Mouse (Mus musculus) cerebellum, adult (tissue): ENCODE measurements around the gene F930015N05Rik.

Experiments
- ATAC-seq: cut with Nextera tagmentation; 2 replicates; pipeline ENCODE4 v1.9.2; 2017; ENCODE audit warnings: mild to moderate bottlenecking, moderate library complexity, mixed read lengths; ENCODE audit not compliant: insufficient number of reproducible peaks, low FRiP score, low TSS enrichment

Gene F930015N05Rik

GRCm38 (mm10) chr11:64436412-64436727 lies at the start of gene F930015N05Rik:
F930015N05Rik (minus strand) TSS chr11:64436653.
- no peak for ATAC-seq

- no peak for ATAC-seq
These were observed 45.0 kb upstream of the F930015N05Rik start for GRCm38 (mm10) chr11:64481445-64481844.

GRCm38 (mm10) chr11:64473679-64474078 lies 37.2 kb upstream of the F930015N05Rik start:
- no peak for ATAC-seq

DNA sequence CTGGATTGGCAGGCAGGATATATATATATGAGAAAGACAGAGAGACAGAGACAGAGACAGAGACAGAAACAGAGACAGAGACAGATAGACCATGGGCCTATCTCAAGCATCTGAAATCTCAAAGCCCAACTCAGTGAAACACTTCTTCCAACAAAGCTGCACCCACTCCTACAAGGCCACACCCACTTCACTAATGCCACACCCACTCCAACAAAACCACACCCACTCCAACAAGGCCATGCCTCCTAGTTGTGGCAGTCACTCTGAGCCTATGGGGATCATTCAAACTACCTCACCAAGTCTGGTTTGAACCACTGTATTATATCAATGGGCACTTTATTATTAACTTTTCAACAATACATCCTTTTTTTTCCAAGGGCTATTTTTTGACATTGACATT lies 34.2 kb upstream of the F930015N05Rik start:
- ATAC-seq = no peak

GRCm38 (mm10) chr11:64468737-64469136 lies 32.3 kb upstream of the F930015N05Rik start:
- no peak for ATAC-seq

DNA sequence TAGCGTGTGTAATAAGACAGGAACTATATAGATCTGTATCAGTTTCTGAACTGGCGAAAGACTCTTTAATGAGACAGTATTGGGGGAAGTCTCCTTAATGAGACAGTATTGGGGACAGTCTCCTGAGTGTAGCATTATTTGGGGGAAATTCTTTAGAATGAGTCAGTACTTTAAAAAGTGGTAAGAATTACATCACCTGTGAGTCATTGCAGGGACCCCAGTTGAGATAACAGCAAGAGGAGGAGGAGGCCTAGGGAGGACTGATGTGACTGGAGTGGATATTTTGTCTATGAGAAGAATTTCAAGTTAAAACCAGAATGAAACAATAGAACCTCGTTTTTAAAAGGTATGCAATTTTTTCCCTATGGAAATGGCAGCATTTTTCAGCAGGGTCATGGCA lies 25.3 kb upstream of the F930015N05Rik start:
- no peak for ATAC-seq

GRCm38 (mm10) chr11:64448586-64449315 lies 12.3 kb upstream of the F930015N05Rik start:
- ATAC-seq = no peak

DNA sequence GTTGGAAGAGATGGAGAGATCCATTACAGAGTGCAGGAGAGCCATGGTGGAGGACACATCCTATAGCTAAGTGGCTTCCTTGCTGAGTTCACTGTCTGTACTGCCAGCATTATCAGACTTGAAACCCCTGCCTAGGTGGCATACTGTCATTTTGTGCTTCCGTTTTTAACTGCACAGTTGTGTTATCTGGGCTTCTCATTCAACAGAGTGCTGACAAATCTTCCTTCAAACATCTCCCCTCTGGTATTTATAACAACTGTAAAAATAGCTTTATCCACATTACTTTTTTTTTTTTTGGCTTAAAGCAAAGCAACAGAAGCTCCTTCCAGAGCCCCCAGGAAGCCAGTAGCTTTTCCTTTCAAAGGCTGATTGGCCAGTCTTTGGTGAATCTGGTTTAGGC lies 8.8 kb upstream of the F930015N05Rik start:
- no peak for ATAC-seq

- no peak for ATAC-seq
These were observed 6.2 kb upstream of the F930015N05Rik start for GRCm38 (mm10) chr11:64442701-64443100.

- ATAC-seq = no peak
These were observed 5.7 kb upstream of the F930015N05Rik start for GRCm38 (mm10) chr11:64442119-64442518.

DNA sequence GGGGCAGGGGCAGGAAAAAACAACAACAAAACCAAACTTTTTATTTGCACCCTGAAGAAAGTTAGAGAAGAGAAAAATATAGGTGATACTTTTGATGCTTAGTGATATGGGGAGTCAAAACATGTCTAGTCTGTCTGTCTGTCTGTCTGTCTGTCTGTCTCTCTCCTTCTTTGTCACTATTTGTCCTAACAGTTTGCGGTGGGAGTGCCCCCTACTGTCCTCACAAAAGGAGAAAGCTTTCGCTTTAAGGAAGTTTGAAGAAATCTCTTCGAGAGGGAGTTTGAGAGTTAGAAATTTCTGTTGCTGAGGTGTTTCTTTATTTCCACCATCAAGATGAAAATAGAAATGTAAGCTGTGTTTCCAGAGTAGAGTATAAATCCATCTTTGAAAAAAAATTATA lies 2.5 kb upstream of the F930015N05Rik start:
- ATAC-seq = no peak

DNA sequence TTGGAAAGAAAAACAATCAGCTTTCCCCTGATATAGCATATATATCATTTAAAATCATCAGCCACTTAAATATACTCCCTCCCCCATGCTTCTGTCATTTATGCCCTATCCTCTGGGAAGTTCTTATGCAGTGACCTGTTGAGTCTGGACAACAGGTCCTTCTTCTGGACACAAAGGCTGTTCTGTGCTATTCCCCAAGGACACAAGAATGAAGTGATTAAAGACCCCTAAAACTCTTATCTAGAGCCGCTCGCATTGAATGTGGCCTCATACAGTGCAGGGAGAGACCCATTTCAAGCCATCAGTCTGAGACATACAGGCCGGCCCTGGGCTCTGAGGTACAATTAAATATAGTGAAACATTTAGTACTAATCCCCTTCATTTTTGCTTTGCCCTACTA lies 1.3 kb upstream of the F930015N05Rik start:
- ATAC-seq = no peak

DNA sequence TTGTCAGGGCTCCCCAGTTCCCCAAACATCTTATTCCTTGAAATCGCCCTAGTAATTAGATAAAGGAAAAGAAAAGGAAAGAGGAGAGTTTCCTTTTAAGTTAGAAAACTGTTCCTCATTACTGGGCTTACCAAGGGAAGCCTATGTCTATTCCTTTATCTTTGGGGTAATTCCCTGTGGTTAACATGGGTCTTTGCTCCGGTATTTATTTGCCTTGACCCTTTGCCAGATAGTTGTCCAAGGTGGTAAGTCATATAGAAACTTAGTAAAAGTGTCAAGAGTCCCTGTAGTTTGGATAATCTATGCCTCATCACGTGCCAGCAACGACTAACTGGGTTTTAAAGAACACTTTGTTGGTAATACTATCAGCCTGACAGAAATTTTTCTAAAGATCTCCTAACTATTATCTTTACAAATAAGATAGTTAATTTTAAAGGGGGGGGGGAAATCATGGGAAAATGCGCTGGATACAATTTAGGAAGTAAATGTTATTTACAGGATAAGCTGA lies 392 bp upstream of the F930015N05Rik start:
- no peak for ATAC-seq

- no peak for ATAC-seq
These were observed 674 bp downstream of the F930015N05Rik start for GRCm38 (mm10) chr11:64435546-64436411.

- ATAC-seq = no peak
These were observed 1.6 kb downstream of the F930015N05Rik start, which contains the start of gene Hs3st3a1 for GRCm38 (mm10) chr11:64434611-64435545. Hs3st3a1 (plus strand) TSS chr11:64435332.

DNA sequence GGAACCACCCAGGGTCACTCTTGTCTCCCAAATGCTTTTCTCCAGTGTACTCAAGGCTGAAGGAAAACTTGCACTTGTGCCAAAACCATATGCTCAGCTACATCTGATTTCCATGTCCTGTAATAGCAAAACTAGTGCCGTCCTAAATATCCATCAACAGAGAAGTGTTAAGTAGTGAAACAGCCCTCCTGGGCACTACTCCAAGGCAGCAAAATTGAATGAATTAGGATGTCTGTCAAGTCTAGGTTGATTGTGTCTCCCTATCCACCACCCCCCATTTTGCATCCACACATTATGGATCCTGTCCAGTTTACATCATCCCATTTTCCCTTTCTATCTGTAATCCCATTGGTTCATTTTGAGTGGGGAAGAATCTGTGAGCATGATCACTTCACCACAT lies 17.5 kb downstream of the F930015N05Rik start:
- ATAC-seq = no peak

GRCm38 (mm10) chr11:64400534-64401093 lies 35.8 kb downstream of the F930015N05Rik start:
- ATAC-seq = no peak

DNA sequence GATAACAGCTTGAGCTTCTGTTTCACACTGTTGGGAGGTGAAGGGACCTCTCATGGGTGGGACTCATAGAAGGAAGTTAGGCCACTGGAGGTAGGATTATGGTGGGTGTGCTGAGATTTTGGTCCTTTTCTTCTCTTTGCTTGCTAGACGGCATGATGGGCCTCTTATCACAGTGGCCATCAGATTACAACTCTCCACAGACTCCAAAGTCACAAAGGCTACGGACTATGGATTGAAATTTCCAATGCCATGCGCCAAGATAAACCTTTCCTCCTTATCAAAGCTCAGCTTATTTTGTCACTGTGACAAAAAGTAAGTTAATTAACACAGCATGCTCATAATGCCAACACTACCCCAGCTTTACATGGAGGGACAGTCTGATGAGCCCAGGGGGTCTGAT lies 38.8 kb downstream of the F930015N05Rik start:
- no peak for ATAC-seq

DNA sequence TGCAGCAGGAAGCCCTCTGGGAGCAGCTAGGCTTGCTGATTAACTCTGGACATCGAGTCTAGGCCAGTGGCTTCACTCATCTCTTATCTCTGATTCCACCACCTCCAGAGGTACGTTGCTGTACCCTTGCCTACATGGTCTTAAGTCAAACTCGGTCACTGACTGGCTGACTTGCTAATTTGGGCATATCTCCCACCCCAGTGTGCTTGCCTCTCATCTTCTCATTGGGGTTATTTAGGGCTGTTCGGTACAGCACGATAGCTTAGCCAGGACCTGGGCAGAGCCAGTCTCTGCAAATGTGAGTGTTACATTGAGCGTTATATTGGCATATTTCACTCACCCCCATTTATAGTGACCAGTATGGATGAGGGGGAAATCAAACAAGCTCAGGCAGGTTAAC lies 39.5 kb downstream of the F930015N05Rik start:
- ATAC-seq = no peak

- ATAC-seq = peak; percentile 26; the same call in 1 of the 2 replicates
These were observed 40.0 kb downstream of the F930015N05Rik start for GRCm38 (mm10) chr11:64396331-64396881.
